21 mouse cellular contexts compared by ENCODE assay signal in genomic region chr13:97347696-97348095, GRCm38 (mm10).
DNase-seq lines count a peak whose midpoint lies in the region; ATAC-seq and TF ChIP-seq lines count a peak whose summit lies in the region.
"Had no signal": no experiment of that assay in that cellular context is flagged by ENCODE, and none has a peak within 500 bp of the region (broad histone marks: within the 10 kb centered on the region; RNA-seq: fewer than 3 reads in every experiment).

No protein-coding gene starts in this region.

- TF ChIP-seq POLR2A in heart, adult 2 months (IDR thresholded peaks at IDR 0.05; ENCODE audit: insufficient read depth, low read depth, low read length) = no peak

- H3K9me3 ChIP-seq in heart, embryonic 11.5 days (replicated peaks; ENCODE audit: control insufficient read depth, low read length) = no peaks in the 10 kb centered on the region
- no peaks in the 10 kb centered on the region for H3K9me3 ChIP-seq in forebrain, embryonic 12.5 days
- H3K9me3 ChIP-seq: embryonic facial prominence, embryonic 15.5 days; limb, embryonic 12.5 days; liver, embryonic 13.5 days; midbrain, embryonic 12.5 days; neural tube, embryonic 13.5 days had no signal

- intact Hi-C loops in heart, adult 2 months (cut with DNase I) = no loop called here
- intact Hi-C loops in heart, postnatal 14 days (cut with DNase I) = no loop called here

- no peak for TF ChIP-seq EP300 in heart, adult 2 months (IDR thresholded peaks at IDR 0.05; ENCODE audit: insufficient read depth, low read depth, low read length)

- no peak overlapping the region for H3K27ac ChIP-seq in heart, adult 2 months
- no peak overlapping the region for H3K27ac ChIP-seq in heart, embryonic 11.5 days (ENCODE audit: low read depth, low read length)
- no peak overlapping the region for H3K27ac ChIP-seq in forebrain, embryonic 12.5 days
- H3K27ac ChIP-seq: embryonic facial prominence, embryonic 15.5 days; forebrain, embryonic 10.5 days; limb, embryonic 12.5 days; liver, embryonic 13.5 days; macrophage; midbrain, embryonic 12.5 days; neural tube, embryonic 13.5 days had no signal

- peaks cover 4% of the 10 kb centered on the region for H3K4me1 ChIP-seq in heart, adult 2 months (ENCODE audit: control insufficient read depth, insufficient read depth, low read length)
- no peaks in the 10 kb centered on the region for H3K4me1 ChIP-seq in heart, embryonic 11.5 days (ENCODE audit: control insufficient read depth, insufficient read depth, low read length)
- H3K4me1 ChIP-seq in forebrain, embryonic 12.5 days = no peaks in the 10 kb centered on the region
- H3K4me1 ChIP-seq: forebrain, embryonic 10.5 days; liver, embryonic 13.5 days; midbrain, embryonic 12.5 days; neural tube, embryonic 13.5 days had no signal

- DNase-seq in adrenal gland, postnatal 14 days = peak; percentile 42
- DNase-seq in adrenal gland, adult 18-20 months (ENCODE audit: low spot score in 2 of 2) = no peak
- peak; percentile 35 to 45 for DNase-seq in heart, adult 2 months
- peak; percentile 40 to 51 for DNase-seq in heart, postnatal 14 days
- peak; percentile 43 for DNase-seq in lung, postnatal 36 days
- DNase-seq: cerebellum, adult 9-10 months; layer of hippocampus, adult 9-11 months; liver, embryonic 13.5 days; right cerebral cortex, postnatal 25 days; thymus, postnatal 36 days had no signal

- no peak overlapping the region for H3K4me3 ChIP-seq in heart, adult 2 months
- no peak overlapping the region for H3K4me3 ChIP-seq in heart, embryonic 11.5 days (ENCODE audit: low read depth, low read length)
- H3K4me3 ChIP-seq in forebrain, embryonic 12.5 days (replicated peaks) = no peak overlapping the region
- H3K4me3 ChIP-seq: embryonic facial prominence, embryonic 15.5 days; forebrain, embryonic 10.5 days; limb, embryonic 12.5 days; liver, embryonic 13.5 days; midbrain, embryonic 12.5 days; neural tube, embryonic 13.5 days had no signal

- no peaks in the 10 kb centered on the region for H3K36me3 ChIP-seq in heart, adult 2 months (ENCODE audit: control insufficient read depth, insufficient read depth, low read length)
- no peaks in the 10 kb centered on the region for H3K36me3 ChIP-seq in heart, embryonic 11.5 days (ENCODE audit: control insufficient read depth, insufficient read depth, low read length)
- no peaks in the 10 kb centered on the region for H3K36me3 ChIP-seq in forebrain, embryonic 12.5 days (replicated peaks)
- H3K36me3 ChIP-seq: embryonic facial prominence, embryonic 15.5 days; forebrain, embryonic 10.5 days; limb, embryonic 12.5 days; liver, embryonic 13.5 days; midbrain, embryonic 12.5 days; neural tube, embryonic 13.5 days had no signal

- no peak overlapping the region for H3K9ac ChIP-seq in heart, adult 2 months (ENCODE audit: low read depth, low read length)
- H3K9ac ChIP-seq in heart, embryonic 11.5 days (ENCODE audit: low read depth, low read length) = no peak overlapping the region
- no peak overlapping the region for H3K9ac ChIP-seq in forebrain, embryonic 12.5 days
- H3K9ac ChIP-seq: embryonic facial prominence, embryonic 15.5 days; limb, embryonic 12.5 days; liver, embryonic 13.5 days; midbrain, embryonic 12.5 days; neural tube, embryonic 13.5 days had no signal

- no peak overlapping the region for H3K4me2 ChIP-seq in heart, embryonic 11.5 days
- H3K4me2 ChIP-seq in forebrain, embryonic 12.5 days = no peak overlapping the region
- H3K4me2 ChIP-seq: embryonic facial prominence, embryonic 15.5 days; limb, embryonic 12.5 days; liver, embryonic 13.5 days; midbrain, embryonic 12.5 days; neural tube, embryonic 13.5 days had no signal

- TF ChIP-seq CTCF in heart, adult 2 months (IDR thresholded peaks at IDR 0.05) = no peak

- no peaks in the 10 kb centered on the region for H3K27me3 ChIP-seq in heart, adult 2 months (ENCODE audit: control insufficient read depth, insufficient read depth, low read length)
- H3K27me3 ChIP-seq in heart, embryonic 11.5 days (ENCODE audit: control insufficient read depth, insufficient read depth, low read length) = peaks cover 6% of the 10 kb centered on the region; the same call in 1 of the 2 replicates
- H3K27me3 ChIP-seq in forebrain, embryonic 12.5 days = no peaks in the 10 kb centered on the region
- H3K27me3 ChIP-seq: CH12.LX; embryonic facial prominence, embryonic 15.5 days; limb, embryonic 12.5 days; liver, embryonic 13.5 days; midbrain, embryonic 12.5 days; neural tube, embryonic 13.5 days had no signal

- ATAC-seq in heart, embryonic 11.5 days (replicated peaks; ENCODE audit: insufficient number of reproducible peaks, low FRiP score, low TSS enrichment) = no peak
- ATAC-seq in forebrain, embryonic 12.5 days (ENCODE audit: low FRiP score) = no peak
- ATAC-seq: hindbrain, embryonic 16.5 days; intestine, postnatal 0 days had no signal

- H3K79me2 ChIP-seq in heart, adult 2 months (replicated peaks; ENCODE audit: control insufficient read depth, insufficient read depth, low read length) = no peaks in the 10 kb centered on the region

- 32% methylated on average over 7 of the region's 7 CpGs for WGBS in heart, adult 2 months
- 82% methylated on average over 7 of the region's 7 CpGs for WGBS in heart, embryonic 11.5 days (ENCODE audit: insufficient replicate concordance)
- WGBS in forebrain, embryonic 12.5 days = 90% methylated on average over 7 of the region's 7 CpGs

Comparison
In these comparisons a context has a peak if more than half of its experiments do, and no peak if none do; other contexts are left out.
1. DNase-seq: peak in adrenal gland, postnatal 14 days (single experiment), heart, adult 2 months (2 of 2), heart, postnatal 14 days (2 of 2) and lung, postnatal 36 days (single experiment); none in adrenal gland, adult 18-20 months (0 of 2).